Mouse (Mus musculus): ENCODE data around the gene Vac14.

Gene Vac14

GRCm38 (mm10) chr8:110749500-110750170, 131.2 kb downstream of the Vac14 start:
- DNase-seq (ENCODE audit: low read depth, low spot score), result peak; percentile 64

DNA sequence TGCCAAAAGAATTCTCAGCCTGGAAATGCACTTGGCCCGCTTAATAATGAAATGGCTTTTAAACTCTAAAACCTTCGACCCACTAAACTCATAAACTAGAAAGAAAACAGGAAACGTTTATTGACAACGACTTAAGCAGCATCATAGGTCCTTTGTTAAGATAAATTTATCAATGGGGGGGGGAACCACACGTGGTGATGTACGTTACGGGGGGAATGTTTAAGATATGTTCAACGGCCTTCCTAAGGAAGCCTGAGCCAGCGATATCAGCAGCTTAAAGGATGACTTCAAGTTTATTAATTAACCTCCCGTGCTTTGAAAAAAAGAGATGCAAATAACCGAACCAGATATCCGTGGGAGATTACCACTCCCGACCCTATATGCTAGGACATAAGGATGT, 131.9 kb downstream of the Vac14 start:
- no peak for DNase-seq (ENCODE audit: low read depth, low spot score)

DNA sequence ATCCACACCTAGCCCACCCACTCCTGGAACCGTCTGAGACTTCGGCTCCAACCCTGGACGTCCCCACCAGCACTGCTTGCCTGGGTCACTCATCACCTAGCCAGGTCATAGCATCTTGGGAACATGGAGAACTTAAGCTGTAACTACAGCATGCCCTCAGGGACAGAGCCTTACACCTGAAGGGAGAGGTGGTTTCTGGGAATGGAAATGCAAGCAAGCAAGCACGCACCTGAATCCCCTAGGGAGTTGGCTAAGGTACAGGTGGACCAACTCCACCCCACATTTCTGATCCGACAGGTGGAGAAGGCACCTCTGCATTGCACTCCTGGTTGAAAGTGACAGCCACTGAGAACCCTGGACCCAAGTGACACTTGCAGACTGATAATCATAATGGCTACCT, 133.1 kb downstream of the Vac14 start:
- DNase-seq (ENCODE audit: low read depth, low spot score), result no peak

- DNase-seq (ENCODE audit: low read depth, low spot score), result no peak
Observed at GRCm38 (mm10) chr8:110754713-110755112, 136.3 kb downstream of the Vac14 start.

- no peak for DNase-seq (ENCODE audit: low read depth, low spot score)
Observed at GRCm38 (mm10) chr8:110755511-110756170, 137.3 kb downstream of the Vac14 start.

DNA sequence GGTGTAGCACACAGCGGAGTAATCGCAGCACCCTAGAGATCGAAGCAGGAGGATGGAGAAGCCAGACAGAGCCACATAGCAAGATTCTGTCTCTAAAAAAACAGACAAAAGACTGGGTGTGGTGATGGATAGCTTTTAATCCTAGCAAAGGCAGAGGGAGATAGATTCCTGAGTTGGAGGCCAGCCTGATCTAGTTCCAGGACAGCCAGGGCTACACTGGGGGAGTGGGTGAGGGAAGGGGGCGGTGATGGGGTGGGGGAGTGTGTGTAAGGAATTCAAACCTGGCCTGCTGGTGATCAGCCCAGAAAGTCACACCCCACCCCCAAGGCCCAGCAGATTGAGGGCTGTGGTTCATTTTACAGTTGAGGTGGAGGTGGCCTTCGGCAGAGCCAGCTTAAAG, 137.8 kb downstream of the Vac14 start:
- no peak for DNase-seq (ENCODE audit: low read depth, low spot score)

DNA sequence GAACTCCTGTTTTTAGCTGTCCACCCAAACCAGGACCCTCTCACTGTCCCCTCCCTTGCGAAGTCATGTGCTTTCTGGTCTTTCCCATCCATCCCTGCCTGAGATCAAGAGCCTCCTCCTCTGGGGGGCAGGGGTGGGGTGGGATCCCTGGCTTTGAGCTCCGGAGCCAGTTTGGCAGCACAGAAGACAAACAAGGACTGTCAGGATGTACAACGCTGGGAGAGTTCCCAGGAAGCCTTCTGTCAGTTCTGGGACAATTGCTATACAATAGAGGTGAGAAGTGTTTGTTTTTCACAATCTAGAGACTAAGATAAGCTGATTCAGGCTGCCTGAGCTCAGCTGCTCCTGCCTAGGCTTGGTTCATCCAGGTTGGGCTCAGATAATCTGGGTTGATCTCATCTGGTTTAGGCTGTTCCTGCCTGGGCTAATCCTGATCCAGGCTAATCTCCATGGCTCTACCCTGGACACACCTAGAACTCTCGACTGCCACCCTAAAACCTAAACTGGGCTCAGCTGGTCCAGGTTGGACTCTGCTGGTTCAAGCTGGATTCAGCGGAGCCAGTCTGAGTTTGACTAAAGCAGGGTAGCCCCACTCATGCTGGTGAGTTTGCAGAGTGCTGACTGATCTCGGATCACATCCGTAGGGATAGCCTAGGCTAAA, 142.0 kb downstream of the Vac14 start:
- no peak for DNase-seq (ENCODE audit: low read depth, low spot score)

DNA sequence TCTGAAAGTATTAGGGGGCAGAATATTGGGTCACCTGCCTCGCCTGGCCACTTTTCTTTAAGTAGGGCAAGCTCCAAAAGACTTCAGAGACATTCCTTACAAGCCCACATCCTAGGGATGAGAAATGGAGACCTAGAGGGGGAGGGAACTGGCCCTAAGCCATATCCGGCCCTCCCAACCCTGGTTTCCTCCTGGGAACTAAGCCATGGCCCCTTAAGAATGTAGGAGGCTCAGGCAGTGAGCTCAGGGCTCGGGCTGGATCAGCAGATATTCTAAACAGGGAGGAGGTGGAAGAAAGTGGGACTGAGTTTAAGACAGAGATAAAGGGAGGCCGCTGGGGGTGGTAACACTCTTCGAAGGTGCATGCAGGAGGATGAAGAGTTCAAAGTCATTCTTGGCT, 142.8 kb downstream of the Vac14 start:
- DNase-seq (ENCODE audit: low read depth, low spot score), result no peak

GRCm38 (mm10) chr8:110761988-110762387, 143.6 kb downstream of the Vac14 start:
- DNase-seq (ENCODE audit: low read depth, low spot score), result no peak

DNA sequence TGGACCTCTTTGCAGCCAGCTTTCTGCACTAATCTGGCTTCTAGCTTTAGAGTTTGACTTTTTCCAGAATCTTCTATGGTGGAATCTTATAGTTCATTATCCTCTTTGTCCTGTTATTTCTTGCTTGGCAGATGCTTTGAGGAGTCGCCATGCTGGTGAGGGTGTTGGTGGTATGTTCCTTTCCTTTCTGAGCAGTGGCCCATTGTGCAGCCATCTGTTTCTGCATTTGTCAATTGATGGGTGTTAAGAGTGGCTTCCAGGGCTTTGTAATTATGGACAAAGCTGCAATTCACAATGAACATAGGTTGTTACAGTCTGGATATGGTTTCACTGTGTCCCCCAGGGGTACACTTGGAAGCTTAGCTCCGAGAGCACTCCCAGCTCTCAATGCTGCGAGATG, 146.3 kb downstream of the Vac14 start:
- no peak for DNase-seq (ENCODE audit: low read depth, low spot score)

- DNase-seq (ENCODE audit: low read depth, low spot score), result no peak
Observed at GRCm38 (mm10) chr8:110767261-110767660, 148.9 kb downstream of the Vac14 start.

Data from brain, embryonic 18.5 days (tissue).